Mouse (Mus musculus) midbrain, embryonic 16.5 days (tissue): ENCODE data around the gene Nop9. TPM values are rescaled to one million over a fixed set of nuclear protein-coding genes. Genes with fewer than 3 reads are reported as not detected.
"Not testable (repeated sequence)": the region's sequence is repeated elsewhere in the genome, so short reads cannot be mapped to it uniquely, and the experiment has no call there.

Experiments used
- ATAC-seq: fragments of 200-750 bp; cut with Nextera tagmentation; 2 replicates; pipeline ENCODE4 v1.8.0; 2017; ENCODE audit warnings: moderate TSS enrichment
- H3K27ac ChIP-seq: fragments of 300-500 bp; sonication (generic); 2 replicates; pipeline ENCODE4 v1.5.1; 2014; ENCODE audit warnings: mild to moderate bottlenecking, low read length, mixed read lengths
- H3K27me3 ChIP-seq: fragments of 300-500 bp; sonication (generic); 2 replicates; pipeline ENCODE4 v1.6.1; 2014; ENCODE audit warnings: low read depth, low read length, mixed read lengths; ENCODE audit not compliant: control insufficient read depth, insufficient read depth
- H3K36me3 ChIP-seq: fragments of 300-500 bp; sonication (generic); 2 replicates; pipeline ENCODE4 v1.6.1; 2014; ENCODE audit warnings: mild to moderate bottlenecking, low read length, moderate library complexity, mixed read lengths; ENCODE audit not compliant: control insufficient read depth, insufficient read depth
- H3K4me1 ChIP-seq: fragments of 300-500 bp; sonication (generic); 2 replicates; pipeline ENCODE4 v1.6.1; 2014; ENCODE audit warnings: mild to moderate bottlenecking, low read length, mixed read lengths; ENCODE audit not compliant: control insufficient read depth, insufficient read depth
- H3K4me2 ChIP-seq: fragments of 300-500 bp; sonication (generic); 2 replicates; pipeline ENCODE4 v1.6.1; 2014; ENCODE audit warnings: mild to moderate bottlenecking, low read length, mixed read lengths
- H3K4me3 ChIP-seq: fragments of 300-500 bp; sonication (generic); 2 replicates; pipeline ENCODE4 v1.5.1; 2014; ENCODE audit warnings: low read depth, mild to moderate bottlenecking, low read length, moderate library complexity, mixed read lengths
- H3K9ac ChIP-seq: fragments of 300-500 bp; sonication (generic); 2 replicates; pipeline ENCODE4 v1.6.1; 2014; ENCODE audit warnings: low read depth, low read length, mixed read lengths
- H3K9me3 ChIP-seq: fragments of 300-500 bp; sonication (generic); replicated peaks from 2 replicates; pipeline ENCODE4 v1.6.1; 2014; ENCODE audit warnings: mild to moderate bottlenecking, low read length, mixed read lengths; ENCODE audit not compliant: control insufficient read depth, poor library complexity, severe bottlenecking
- WGBS: fragments of 180-500 bp; shearing (Covaris S2); extraction: QIAGEN DNeasy Blood & Tissue Kit; methylation state at CpG from one replicate; pipeline ENCODE4 v1.1.7; 2014; 5-methylcytosine and 5-hydroxymethylcytosine counted together
- polyA plus RNA-seq: library from polyadenylated mRNA; unstranded; fragments of >200 nt; fragmentation: Nextera tagmentation; extraction: Ambion mirVana; gene quantifications from 2 replicates; pipeline ENCODE4 v1.2.1, GENCODE M21; 2015

Nop9 gene
- polyA plus RNA-seq, 1 experiment from 2014 or later, result 25.9 TPM

- peaks cover 15% of the 10 kb centered on the region; the same call in 1 of the 2 replicates for H3K36me3 ChIP-seq
- no peaks in the 10 kb centered on the region for H3K27me3 ChIP-seq
- 86% methylated on average over 4 of the region's 4 CpGs for WGBS
- H3K4me2 ChIP-seq, result no peak overlapping the region
- H3K9me3 ChIP-seq, result no peaks in the 10 kb centered on the region
- no peaks in the 10 kb centered on the region for H3K4me1 ChIP-seq
- no peak for ATAC-seq
- no peak overlapping the region for H3K27ac ChIP-seq
- H3K4me3 ChIP-seq, result no peak overlapping the region
- H3K9ac ChIP-seq, result no peak overlapping the region
Observed at GRCm38 (mm10) chr14:55735758-55736157, 9.7 kb upstream of the Nop9 start.

DNA sequence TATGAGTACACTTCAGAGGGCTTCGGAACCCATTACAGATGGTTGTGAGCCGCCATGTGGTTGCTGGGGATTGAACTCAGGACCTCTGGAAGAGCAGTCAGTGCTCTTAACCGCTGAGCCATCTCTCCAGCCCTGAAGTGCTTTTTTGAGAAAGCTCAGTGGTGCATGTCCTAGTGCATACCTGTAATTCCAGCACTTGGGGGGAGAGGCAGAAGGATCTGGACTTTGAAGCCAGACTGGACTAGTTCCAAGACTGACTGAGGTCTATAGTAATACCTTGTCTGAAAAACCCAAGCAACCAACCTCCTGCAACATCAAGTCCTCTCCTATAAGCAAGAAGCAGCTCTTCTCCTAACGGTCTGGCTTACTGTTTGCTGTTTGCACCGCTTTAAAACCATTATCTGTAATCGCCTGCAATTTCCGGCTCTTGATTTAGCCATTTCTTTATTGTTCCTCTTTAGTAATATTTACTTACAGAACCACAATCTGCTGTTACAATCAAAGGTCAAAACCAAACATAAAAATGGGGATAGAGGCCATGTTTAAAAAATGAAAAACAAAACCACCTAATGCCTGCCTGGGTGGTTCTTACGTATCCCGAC is 8.3 kb upstream of the Nop9 start:
- 88% methylated on average over 9 of the region's 9 CpGs for WGBS
- no peak overlapping the region for H3K27ac ChIP-seq
- ATAC-seq, result no peak

GRCm38 (mm10) chr14:55743711-55744110 is 1.8 kb upstream of the Nop9 start:
- ATAC-seq, result peak; percentile 66
- 0 out of 2 replicates have a peak overlapping the region, but pooled peaks have one; percentile 25 for H3K9ac ChIP-seq
- H3K27me3 ChIP-seq, result no peaks in the 10 kb centered on the region
- H3K27ac ChIP-seq, result no peak overlapping the region
- H3K36me3 ChIP-seq, result peaks cover 8% of the 10 kb centered on the region; the same call in 1 of the 2 replicates
- peaks cover 32% of the 10 kb centered on the region for H3K4me1 ChIP-seq
- H3K4me3 ChIP-seq, result no peak overlapping the region
- H3K9me3 ChIP-seq, result no peaks in the 10 kb centered on the region
- WGBS, result 22% methylated on average over 10 of the region's 10 CpGs
- H3K4me2 ChIP-seq, result peak overlapping the region; percentile 75

More for the DNA sequence above, 8.3 kb upstream of the Nop9 start:
- no peaks in the 10 kb centered on the region for H3K9me3 ChIP-seq
- no peaks in the 10 kb centered on the region for H3K27me3 ChIP-seq
- no peak overlapping the region for H3K4me3 ChIP-seq
- H3K9ac ChIP-seq, result no peak overlapping the region
- H3K36me3 ChIP-seq, result peaks cover 15% of the 10 kb centered on the region; the same call in 1 of the 2 replicates
- H3K4me2 ChIP-seq, result no peak overlapping the region
- no peaks in the 10 kb centered on the region for H3K4me1 ChIP-seq

- peak; percentile 10; the same call in 1 of the 2 replicates for ATAC-seq
- H3K27ac ChIP-seq, result no peak overlapping the region
Observed at GRCm38 (mm10) chr14:55745861-55746237, 356 bp downstream of the Nop9 start.

DNA sequence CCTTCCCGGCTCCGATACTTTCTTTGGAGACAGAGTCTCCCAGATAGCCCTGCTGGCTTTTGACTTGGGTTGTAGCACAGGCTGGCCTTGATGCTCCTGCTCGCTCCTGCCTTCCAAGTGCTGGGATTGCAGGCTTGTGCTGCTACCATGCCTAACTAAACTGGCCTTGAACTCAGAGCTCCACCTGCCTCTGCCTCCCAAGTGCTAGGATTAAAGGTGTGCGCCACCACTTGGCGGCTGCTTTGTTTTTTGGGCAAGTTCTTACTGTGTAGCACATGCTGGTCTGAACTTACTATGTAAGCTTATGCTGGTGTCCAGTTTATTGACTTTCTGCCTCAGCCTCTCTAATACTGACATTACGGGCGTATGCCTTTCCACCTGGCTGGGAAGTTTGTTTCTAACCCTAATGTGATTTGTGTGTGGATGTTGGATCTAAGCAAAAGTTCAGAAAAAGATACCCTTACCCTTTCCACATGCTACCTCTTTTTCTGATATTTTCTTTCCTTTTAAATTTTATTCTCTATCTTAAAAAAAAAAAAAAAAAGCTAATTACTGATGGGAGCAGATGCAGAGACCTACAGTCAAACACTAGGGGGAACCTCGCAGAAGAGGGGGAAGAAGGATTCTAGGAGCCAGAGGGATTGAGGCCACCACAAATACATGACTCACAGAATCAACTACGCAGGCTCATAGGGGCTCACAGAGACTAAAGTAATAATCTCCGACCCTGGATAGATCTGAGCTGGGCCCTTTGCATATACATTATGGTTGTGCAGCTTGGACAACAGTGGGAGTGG is 1.8 kb downstream of the Nop9 start:
- Histone ChIP-seq H3K4me2 (peak overlapping the region; percentile 75; the same call in 1 of the 2 replicates), H3K36me3 (peaks cover 13% of the 10 kb centered on the region), H3K9me3 (no peaks in the 10 kb centered on the region), H3K4me3 (no peak overlapping the region), H3K27me3 (no peaks in the 10 kb centered on the region), H3K9ac (no peak overlapping the region), H3K27ac (no peak overlapping the region), H3K4me1 (peaks cover 32% of the 10 kb centered on the region)
- ATAC-seq, result no peak
- WGBS, result 93% methylated on average over 10 of the region's 10 CpGs

More at GRCm38 (mm10) chr14:55745861-55746237, 356 bp downstream of the Nop9 start:
- H3K4me3 ChIP-seq, result peak overlapping the region; percentile 78
- H3K27me3 ChIP-seq, result no peaks in the 10 kb centered on the region
- H3K36me3 ChIP-seq, result peaks cover 7% of the 10 kb centered on the region
- no peaks in the 10 kb centered on the region for H3K9me3 ChIP-seq
- peak overlapping the region; percentile 77 for H3K9ac ChIP-seq
- H3K4me1 ChIP-seq, result peaks cover 32% of the 10 kb centered on the region
- H3K4me2 ChIP-seq, result peak overlapping the region; percentile 75
- under 1% methylated on average over 31 of the region's 31 CpGs for WGBS

- H3K9ac ChIP-seq, result no peak overlapping the region
- peaks cover 8% of the 10 kb centered on the region for H3K27me3 ChIP-seq
- no peak overlapping the region for H3K4me3 ChIP-seq
- H3K9me3 ChIP-seq, result no peaks in the 10 kb centered on the region
- H3K27ac ChIP-seq, result no peak overlapping the region
- H3K4me1 ChIP-seq, result peaks cover 7% of the 10 kb centered on the region
- WGBS, result 91% methylated on average over 6 of the region's 6 CpGs
- H3K4me2 ChIP-seq, result no peak overlapping the region
- H3K36me3 ChIP-seq, result peaks cover 32% of the 10 kb centered on the region
- no peak for ATAC-seq
Observed at GRCm38 (mm10) chr14:55757566-55757965, 12.1 kb downstream of the Nop9 start.

DNA sequence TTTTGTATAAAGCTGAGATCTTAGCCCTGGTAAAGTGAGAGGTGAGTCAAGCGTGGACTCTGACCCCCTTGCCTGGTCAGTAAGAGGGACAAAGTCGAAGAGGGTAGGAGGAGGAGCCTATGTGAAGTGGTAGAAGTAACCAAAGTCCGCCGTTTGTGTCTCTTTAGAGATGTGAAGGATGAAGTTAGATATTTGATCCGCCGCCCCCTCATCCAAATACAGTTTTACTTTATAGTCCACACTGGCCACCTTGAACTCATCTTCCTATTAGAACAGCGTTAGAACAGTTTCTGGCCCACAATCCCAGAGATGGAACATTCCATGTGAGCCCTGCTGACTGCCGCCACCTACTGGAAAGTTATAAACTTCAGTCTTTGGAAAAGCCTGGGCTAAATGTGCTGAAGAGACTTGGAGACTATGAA is 12.9 kb downstream of the Nop9 start, which contains the start of gene Cideb:
Cideb (minus strand) TSS at position 96 of the 422 bp plus-strand sequence.
- no peak for ATAC-seq
- Histone ChIP-seq H3K27ac (no peak within 1 kb of the TSS; the same call in 1 of the 2 replicates), H3K4me1 (peaks cover 7% of the 10 kb centered on the region), H3K9me3 (no peaks in the 10 kb centered on the region), H3K36me3 (peaks cover 24% of the 10 kb centered on the region), H3K27me3 (peaks cover 13% of the 10 kb centered on the region), H3K9ac (no peak within 1 kb of the TSS), H3K4me3 (no peak within 1 kb of the TSS), H3K4me2 (peak within 1 kb of the TSS; percentile 29)
- WGBS, result 17% methylated on average over 8 of the region's 8 CpGs

DNA sequence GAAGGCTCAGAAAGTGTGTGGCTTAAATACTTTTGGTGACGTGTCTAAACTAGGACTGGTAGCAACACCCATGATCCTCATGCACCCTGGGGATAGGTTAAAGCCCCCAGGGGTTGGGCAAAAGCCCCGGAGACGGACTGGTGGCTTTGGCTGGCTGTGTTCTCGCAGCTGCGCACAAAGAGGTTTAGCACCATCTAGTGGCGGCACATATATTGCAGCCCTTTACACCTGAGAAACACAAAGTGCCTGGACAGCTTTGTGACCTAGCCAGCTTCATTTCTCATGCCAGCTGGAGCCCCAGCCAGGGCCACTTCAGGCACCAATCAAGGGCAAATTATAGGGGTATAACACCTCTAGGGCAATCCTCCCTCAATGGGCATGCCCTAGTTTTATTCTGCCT is 14.7 kb downstream of the Nop9 start:
- not testable (repeated sequence) for H3K36me3 ChIP-seq, H3K27ac ChIP-seq, H3K4me1 ChIP-seq, ATAC-seq, H3K9me3 ChIP-seq, H3K9ac ChIP-seq, H3K4me3 ChIP-seq
- Histone ChIP-seq H3K4me2 (peak overlapping the region; percentile 29), H3K27me3 (peaks cover 21% of the 10 kb centered on the region)
- WGBS, result 0% methylated on average over 6 of the region's 6 CpGs

DNA sequence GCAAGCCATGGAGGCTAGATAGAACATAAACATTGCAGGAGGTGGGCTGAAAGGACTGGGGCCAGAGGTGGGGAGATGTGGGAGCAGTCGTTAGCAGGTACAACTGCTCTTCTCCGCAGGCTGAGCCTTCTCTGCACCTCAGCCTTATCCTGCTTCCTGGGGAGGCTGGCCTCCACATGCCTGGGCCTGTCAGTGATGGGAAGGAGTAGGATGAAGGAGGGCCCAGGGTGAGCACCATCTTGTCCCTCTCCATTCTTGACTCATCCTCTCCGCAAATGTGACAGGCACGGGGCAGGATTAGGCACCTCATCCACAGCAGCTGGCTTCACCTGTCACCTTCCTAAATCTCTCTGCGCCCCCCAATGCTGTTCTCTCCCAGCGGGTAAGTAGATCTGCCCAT is 15.7 kb downstream of the Nop9 start, which contains the start of gene Ltb4r2:
Ltb4r2 (plus strand) TSS at position 266 of the 400 bp plus-strand sequence.
- Histone ChIP-seq H3K4me1 (peaks cover 7% of the 10 kb centered on the region), H3K9me3 (no peaks in the 10 kb centered on the region), H3K27ac (peak within 1 kb of the TSS; percentile 77), H3K36me3 (no peaks in the 10 kb centered on the region), H3K27me3 (peaks cover 28% of the 10 kb centered on the region), H3K4me3 (peak within 1 kb of the TSS; percentile 54), H3K4me2 (peak within 1 kb of the TSS; percentile 92), H3K9ac (peak within 1 kb of the TSS; percentile 85)
- 75% methylated on average over 6 of the region's 6 CpGs for WGBS
- no peak for ATAC-seq
